Mouse (Mus musculus): Measurements from ENCODE around the gene H2-DMb2. TPM values are rescaled to one million over a fixed set of nuclear protein-coding genes. Genes with fewer than 3 reads are reported as not detected.

The H2-DMb2 gene
- polyA plus RNA-seq, 1 experiment = 38.9 TPM

- TF ChIP-seq POLR2A (IDR thresholded peaks at IDR 0.05; ENCODE audit: borderline replicate concordance, control insufficient read depth, low read depth, low read length) (no peak), CTCF (IDR thresholded peaks at IDR 0.05; ENCODE audit: control insufficient read depth, insufficient read depth, low read length) (no peak)
- Histone ChIP-seq H3K27ac (ENCODE audit: control insufficient read depth, insufficient read depth, low read depth, low read length, poor library complexity) (no peak overlapping the region; the same call in 1 of the 2 replicates), H3K4me1 (ENCODE audit: control insufficient read depth, insufficient read depth, low read length) (peaks cover 3% of the 10 kb centered on the region; the same call in 1 of the 2 replicates), H3K4me3 (replicated peaks; ENCODE audit: control insufficient read depth, low read depth, low read length) (peak overlapping the region; percentile 58)
- WGBS = 3% methylated on average over 6 of the region's 6 CpGs
Observed at GRCm38 (mm10) chr17:34102831-34103230, 40.3 kb upstream of the H2-DMb2 start.

- 85% methylated on average over 9 of the region's 9 CpGs for WGBS
- H3K4me3 ChIP-seq (replicated peaks; ENCODE audit: control insufficient read depth, low read depth, low read length) = no peak overlapping the region
- H3K27ac ChIP-seq (ENCODE audit: control insufficient read depth, insufficient read depth, low read depth, low read length, poor library complexity) = no peak overlapping the region
- peaks cover 3% of the 10 kb centered on the region; the same call in 1 of the 2 replicates for H3K4me1 ChIP-seq (ENCODE audit: control insufficient read depth, insufficient read depth, low read length)
- TF ChIP-seq POLR2A (IDR thresholded peaks at IDR 0.05; ENCODE audit: borderline replicate concordance, control insufficient read depth, low read depth, low read length) = no peak
Observed at GRCm38 (mm10) chr17:34104804-34105203, 38.3 kb upstream of the H2-DMb2 start.

- peaks cover 3% of the 10 kb centered on the region; the same call in 1 of the 2 replicates for H3K4me1 ChIP-seq (ENCODE audit: control insufficient read depth, insufficient read depth, low read length)
- TF ChIP-seq POLR2A (IDR thresholded peaks at IDR 0.05; ENCODE audit: borderline replicate concordance, control insufficient read depth, low read depth, low read length) (no peak), CTCF (IDR thresholded peaks at IDR 0.05; ENCODE audit: control insufficient read depth, insufficient read depth, low read length) (no peak)
- H3K27ac ChIP-seq (ENCODE audit: control insufficient read depth, insufficient read depth, low read depth, low read length, poor library complexity) = no peak overlapping the region
- 84% methylated on average over 7 of the region's 7 CpGs for WGBS
- H3K4me3 ChIP-seq (replicated peaks; ENCODE audit: control insufficient read depth, low read depth, low read length) = no peak overlapping the region
Observed at GRCm38 (mm10) chr17:34106555-34106954, 36.6 kb upstream of the H2-DMb2 start.

GRCm38 (mm10) chr17:34107109-34107867 lies 35.8 kb upstream of the H2-DMb2 start:
- 82% methylated on average over 7 of the region's 7 CpGs for WGBS
- TF ChIP-seq CTCF (IDR thresholded peaks at IDR 0.05; ENCODE audit: control insufficient read depth, insufficient read depth, low read length) (no peak), POLR2A (IDR thresholded peaks at IDR 0.05; ENCODE audit: borderline replicate concordance, control insufficient read depth, low read depth, low read length) (no peak)
- Histone ChIP-seq H3K4me3 (replicated peaks; ENCODE audit: control insufficient read depth, low read depth, low read length) (no peak overlapping the region), H3K27ac (ENCODE audit: control insufficient read depth, insufficient read depth, low read depth, low read length, poor library complexity) (no peak overlapping the region), H3K4me1 (ENCODE audit: control insufficient read depth, insufficient read depth, low read length) (peaks cover under 1% of the 10 kb centered on the region; the same call in 1 of the 2 replicates)

- 79% methylated on average over 5 of the region's 6 CpGs for WGBS
- Histone ChIP-seq H3K4me3 (replicated peaks; ENCODE audit: control insufficient read depth, low read depth, low read length) (no peak overlapping the region), H3K27ac (ENCODE audit: control insufficient read depth, insufficient read depth, low read depth, low read length, poor library complexity) (no peak overlapping the region), H3K4me1 (ENCODE audit: control insufficient read depth, insufficient read depth, low read length) (no peaks in the 10 kb centered on the region; the same call in 1 of the 2 replicates)
- TF ChIP-seq POLR2A (IDR thresholded peaks at IDR 0.05; ENCODE audit: borderline replicate concordance, control insufficient read depth, low read depth, low read length) (no peak), CTCF (IDR thresholded peaks at IDR 0.05; ENCODE audit: control insufficient read depth, insufficient read depth, low read length) (no peak)
Observed at GRCm38 (mm10) chr17:34108460-34108859, 34.6 kb upstream of the H2-DMb2 start.

- H3K27ac ChIP-seq (ENCODE audit: control insufficient read depth, insufficient read depth, low read depth, low read length, poor library complexity) = no peak overlapping the region
- H3K4me3 ChIP-seq (replicated peaks; ENCODE audit: control insufficient read depth, low read depth, low read length) = no peak overlapping the region
- H3K4me1 ChIP-seq (ENCODE audit: control insufficient read depth, insufficient read depth, low read length) = no peaks in the 10 kb centered on the region
- 73% methylated on average over 14 of the region's 14 CpGs for WGBS
- TF ChIP-seq POLR2A (IDR thresholded peaks at IDR 0.05; ENCODE audit: borderline replicate concordance, control insufficient read depth, low read depth, low read length) = no peak
- TF ChIP-seq CTCF (IDR thresholded peaks at IDR 0.05; ENCODE audit: control insufficient read depth, insufficient read depth, low read length) = peak; percentile 25; the same call in 1 of the 2 replicates
Observed at GRCm38 (mm10) chr17:34109038-34109805, 33.9 kb upstream of the H2-DMb2 start.

- Histone ChIP-seq H3K4me1 (ENCODE audit: control insufficient read depth, insufficient read depth, low read length) (no peaks in the 10 kb centered on the region), H3K4me3 (replicated peaks; ENCODE audit: control insufficient read depth, low read depth, low read length) (no peak overlapping the region), H3K27ac (ENCODE audit: control insufficient read depth, insufficient read depth, low read depth, low read length, poor library complexity) (no peak overlapping the region)
- 65% methylated on average over 3 of the region's 3 CpGs for WGBS
- TF ChIP-seq POLR2A (IDR thresholded peaks at IDR 0.05; ENCODE audit: borderline replicate concordance, control insufficient read depth, low read depth, low read length) (no peak), CTCF (IDR thresholded peaks at IDR 0.05; ENCODE audit: control insufficient read depth, insufficient read depth, low read length) (no peak)
Observed at GRCm38 (mm10) chr17:34109806-34110195, 33.3 kb upstream of the H2-DMb2 start.

GRCm38 (mm10) chr17:34110309-34110708 lies 32.8 kb upstream of the H2-DMb2 start:
- Histone ChIP-seq H3K27ac (ENCODE audit: control insufficient read depth, insufficient read depth, low read depth, low read length, poor library complexity) (no peak overlapping the region), H3K4me1 (ENCODE audit: control insufficient read depth, insufficient read depth, low read length) (no peaks in the 10 kb centered on the region), H3K4me3 (replicated peaks; ENCODE audit: control insufficient read depth, low read depth, low read length) (no peak overlapping the region)
- no peak for TF ChIP-seq POLR2A (IDR thresholded peaks at IDR 0.05; ENCODE audit: borderline replicate concordance, control insufficient read depth, low read depth, low read length)
- TF ChIP-seq CTCF (IDR thresholded peaks at IDR 0.05; ENCODE audit: control insufficient read depth, insufficient read depth, low read length) = no peak
- WGBS = 90% methylated on average over 8 of the region's 8 CpGs
